ENCODE assay signal across 8 mouse cellular contexts in the genomic region with DNA sequence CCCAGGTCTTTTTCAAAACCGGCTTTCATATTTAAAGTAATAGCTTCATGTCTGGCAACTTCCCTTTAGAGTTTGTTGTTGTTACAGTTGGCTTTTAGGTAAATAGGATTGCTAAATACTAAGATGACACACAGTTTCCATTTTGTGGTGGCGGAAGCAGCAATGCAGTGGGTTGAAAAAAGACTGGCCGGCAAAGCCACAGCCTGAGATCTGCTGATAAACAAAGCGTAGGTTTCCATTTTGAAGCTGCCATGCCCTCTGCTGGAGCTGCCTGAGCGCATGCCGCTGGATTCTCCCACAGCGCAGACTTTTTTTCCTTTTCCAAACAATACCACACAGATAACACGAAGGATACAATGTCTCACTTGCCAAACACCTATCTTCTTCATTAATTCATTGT. TPM values are rescaled to one million over a fixed set of nuclear protein-coding genes. Genes with fewer than 3 reads are reported as not detected.
DNase-seq lines count a peak whose midpoint lies in the region; ATAC-seq and TF ChIP-seq lines count a peak whose summit lies in the region.

No protein-coding gene starts in this region.

- H3K4me3 ChIP-seq in hindbrain, embryonic 16.5 days (ENCODE audit: low read length) = peak overlapping the region; percentile 22; the same call in 1 of the 2 replicates
- H3K4me3 ChIP-seq in left cerebral cortex, adult 2 months = peak overlapping the region; percentile 25

- H3K9me3 ChIP-seq in hindbrain, embryonic 16.5 days (ENCODE audit: control insufficient read depth, low read length) = no peaks in the 10 kb centered on the region

- 1% methylated on average over 8 of the region's 8 CpGs for WGBS in hindbrain, embryonic 16.5 days

- H3K9ac ChIP-seq in hindbrain, embryonic 16.5 days (ENCODE audit: low read depth, low read length) = peak overlapping the region; percentile 43; the same call in 1 of the 2 replicates

- peaks cover under 1% of the 10 kb centered on the region for H3K36me3 ChIP-seq in hindbrain, embryonic 16.5 days (ENCODE audit: control insufficient read depth, insufficient read depth, low read length)

- ATAC-seq in hindbrain, embryonic 16.5 days = peak; percentile 14; the same call in 1 of the 2 replicates
- ATAC-seq in megakaryocyte, adult 5-6 weeks (ENCODE audit: poor library complexity, severe bottlenecking) = peak; percentile 49

- H3K4me1 ChIP-seq in hindbrain, embryonic 16.5 days (ENCODE audit: control insufficient read depth, insufficient read depth, low read depth, low read length) = peaks cover 14% of the 10 kb centered on the region

- peak; percentile 43 for DNase-seq in R1 (ENCODE audit: low read depth, low spot score)
- peak; percentile 66 to 75 for DNase-seq in cerebellum, postnatal 25 days
- peak; percentile 79 for DNase-seq in gastrocnemius, adult 18-20 months (ENCODE audit: low spot score)
- DNase-seq in left cerebral cortex, adult 2 months (ENCODE audit: extremely low spot score in 1 of 2, low spot score in 2 of 2) = peak; percentile 56 to 61
- peak; percentile 54 for DNase-seq in right cerebral cortex, postnatal 14 days
- peak; percentile 37 to 66 for DNase-seq in urinary bladder, postnatal 4 days (ENCODE audit: low spot score in 2 of 2)

- intact Hi-C loops in left cerebral cortex, adult 2 months (cut with DNase I) = loop anchor here (1.0 to 5.0 kb wide), 3 partner anchors 192 to 376 kb away; no protein-coding TSS in a partner anchor

- peak; percentile 81 for TF ChIP-seq CTCF in left cerebral cortex, adult 2 months (IDR thresholded peaks at IDR 0.05)

- peak overlapping the region; percentile 52 for H3K4me2 ChIP-seq in hindbrain, embryonic 16.5 days (ENCODE audit: low read length)

- H3K27me3 ChIP-seq in hindbrain, embryonic 16.5 days (replicated peaks; ENCODE audit: control insufficient read depth, insufficient read depth, low read length) = no peaks in the 10 kb centered on the region; the same call in 1 of the 2 replicates

- H3K27ac ChIP-seq in hindbrain, embryonic 16.5 days (ENCODE audit: low read depth, low read length) = peak overlapping the region; percentile 44; the same call in 1 of the 2 replicates
- no peak overlapping the region for H3K27ac ChIP-seq in left cerebral cortex, adult 2 months

RNA-seq across cellular contexts. Expression of gene Rgs2, which starts 2.6 kb away (rescaled TPM):
- 1 to 10 TPM; 4.4 to 9.9 TPM for total RNA-seq in gastrocnemius, adult 18-20 months (2021)
- polyA plus RNA-seq in hindbrain, embryonic 16.5 days (2015; fragmentation: Nextera tagmentation; extraction: Ambion mirVana) = 96.4 and 98.1 TPM in 2 replicates
- 10 to 100 TPM; 69.4 to 71.0 TPM for total RNA-seq in left cerebral cortex, adult 2 months (2021)
- total RNA-seq in megakaryocyte, adult 5-6 weeks (2015) = 474 and 499 TPM in 2 replicates
- total RNA-seq in megakaryocyte, adult 5-6 weeks (2017) = 300 and 347 TPM in 2 replicates

Comparison
In these comparisons a context has a peak if more than half of its experiments do, and no peak if none do; other contexts are left out.
1. RNA of gene Rgs2, which starts 2.6 kb away (total RNA-seq): 300 to 499 TPM in megakaryocyte, adult 5-6 weeks and 69.4 to 71.0 TPM in left cerebral cortex, adult 2 months; 4.4 to 9.9 TPM in gastrocnemius, adult 18-20 months; every median in the first group is over 4 times any median in the second.
2. Peak in every context shown above with its lines, with median percentiles within 50 percentile points of each other: DNase-seq.